Mouse (Mus musculus): ENCODE data around the gene Eif4e3.

Gene Eif4e3

DNA sequence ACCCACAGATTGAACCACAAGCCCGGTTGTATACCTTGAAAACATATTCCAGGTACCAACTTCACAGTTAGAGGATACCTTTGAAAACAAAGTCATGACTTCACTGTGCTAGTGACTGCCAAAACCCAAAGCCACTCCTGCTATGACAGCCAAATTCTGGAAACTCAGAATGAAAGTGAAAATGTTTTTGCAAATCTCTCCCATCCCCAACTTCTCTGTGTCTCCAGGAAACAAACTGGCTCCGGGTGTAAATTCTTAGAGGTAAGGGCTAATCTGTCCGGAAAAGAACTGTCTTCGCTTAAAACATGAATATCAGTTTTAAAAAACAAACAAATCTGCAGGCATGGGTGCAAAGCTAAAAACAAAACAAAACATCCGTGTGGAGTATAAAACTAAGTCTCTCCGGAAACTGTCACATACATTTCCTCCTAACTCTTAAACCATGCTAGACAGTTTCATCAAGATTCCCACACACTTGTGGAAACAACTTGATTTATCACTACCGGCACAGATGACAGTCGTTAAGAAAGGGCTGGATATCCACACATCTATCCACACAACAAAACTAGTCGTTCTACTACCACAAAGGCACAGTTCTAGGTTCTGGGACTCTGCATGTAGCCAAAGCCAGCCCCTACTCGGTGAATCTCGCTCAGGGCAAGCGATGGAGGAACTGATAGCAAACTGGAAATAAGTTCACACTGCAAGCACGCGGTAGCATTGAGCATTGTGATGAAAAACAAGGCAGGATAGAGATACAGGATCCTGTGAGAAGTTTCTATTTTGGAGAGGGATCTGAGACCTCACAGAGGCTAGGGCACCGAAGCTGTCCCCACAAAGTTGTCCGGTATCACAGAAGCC is 884 bp downstream of the Eif4e3 start:
- no peak for DNase-seq (ENCODE audit: low spot score)

GRCm38 (mm10) chr6:99663232-99663631 is 3.3 kb downstream of the Eif4e3 start:
- no peak for DNase-seq (ENCODE audit: low spot score)

DNA sequence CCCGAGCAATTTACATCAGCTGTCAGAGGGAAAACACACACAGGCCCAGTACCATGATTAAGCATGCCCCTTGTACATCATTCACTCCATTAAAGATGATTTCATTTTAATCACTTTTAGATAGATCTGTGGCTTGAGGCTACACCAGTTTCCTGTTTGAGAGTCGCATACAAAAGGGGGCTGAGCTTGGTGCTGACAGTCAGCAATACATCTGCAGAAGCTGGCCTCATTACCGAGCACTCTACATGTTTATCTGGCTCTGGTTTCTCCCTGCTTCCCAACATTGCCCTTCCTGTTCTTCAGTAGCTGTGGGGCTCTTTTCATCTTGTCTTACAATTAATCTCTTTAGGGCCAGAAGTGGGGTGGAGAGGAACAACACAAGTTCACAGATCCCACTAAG is 6.1 kb downstream of the Eif4e3 start:
- DNase-seq (ENCODE audit: low spot score) = no peak

GRCm38 (mm10) chr6:99658586-99658985 is 8.0 kb downstream of the Eif4e3 start:
- no peak for DNase-seq (ENCODE audit: low spot score)

GRCm38 (mm10) chr6:99656088-99656487 is 10.5 kb downstream of the Eif4e3 start:
- DNase-seq (ENCODE audit: low spot score) = no peak

DNA sequence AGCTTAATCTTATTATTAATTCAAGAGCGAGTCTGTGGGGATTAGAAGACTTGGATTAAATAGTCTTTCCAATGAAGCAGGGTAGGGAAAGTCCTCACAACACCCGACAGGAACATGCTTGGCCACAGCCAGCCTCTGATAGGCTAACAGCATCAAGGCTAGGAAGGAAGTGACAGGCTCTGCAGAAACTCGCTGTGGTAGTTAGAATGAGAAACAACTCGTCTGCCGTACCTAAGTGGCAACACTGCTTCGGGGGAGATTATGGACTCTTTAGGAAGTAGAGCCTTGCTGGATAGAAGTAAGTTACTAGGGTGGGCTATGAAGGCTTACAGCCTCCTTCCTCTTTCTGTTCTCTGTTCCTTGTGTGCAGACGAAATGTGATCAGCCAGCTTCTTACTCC is 11.1 kb downstream of the Eif4e3 start:
- DNase-seq (ENCODE audit: low spot score) = no peak

DNA sequence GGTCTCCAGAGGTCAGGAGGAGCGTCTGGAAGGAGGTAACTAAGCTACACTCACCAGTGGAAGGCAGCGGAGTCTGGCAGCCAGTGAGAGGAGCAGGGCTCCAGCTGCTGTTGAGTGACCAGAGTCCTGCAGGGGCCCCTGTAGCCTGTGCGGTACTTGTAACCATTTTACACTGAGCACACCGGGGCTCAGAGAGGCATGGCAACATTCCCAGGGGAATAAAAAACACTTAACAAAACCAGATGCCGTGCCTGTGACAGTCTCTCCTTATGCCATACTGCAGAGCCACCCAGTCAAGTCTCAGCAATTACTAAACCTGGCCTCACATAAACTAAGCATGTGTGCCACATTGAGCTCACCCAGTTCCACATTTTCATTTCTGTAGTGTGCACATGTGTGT is 12.2 kb downstream of the Eif4e3 start:
- no peak for DNase-seq (ENCODE audit: low spot score)

DNA sequence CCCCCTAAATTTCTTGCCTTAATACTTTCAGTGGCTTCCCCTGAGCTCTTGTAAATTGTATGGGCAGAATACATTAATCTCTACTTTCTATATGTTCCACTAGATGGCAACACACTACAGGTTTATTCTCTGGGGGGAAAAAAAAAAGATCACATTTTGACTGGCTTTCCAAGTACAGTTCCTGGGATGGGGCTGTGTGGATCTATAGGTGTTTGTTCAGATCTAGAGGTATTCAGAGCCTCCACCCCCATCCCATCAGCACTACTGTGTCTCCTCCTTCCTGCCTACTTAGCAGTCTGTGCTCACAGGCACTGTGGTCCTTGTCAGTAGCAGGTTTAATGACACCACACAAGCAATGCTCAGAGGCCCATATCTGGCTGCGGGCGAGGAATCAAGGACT is 14.2 kb downstream of the Eif4e3 start:
- no peak for DNase-seq (ENCODE audit: low spot score)

- no peak for DNase-seq (ENCODE audit: low spot score)
Measured at GRCm38 (mm10) chr6:99649307-99649706, 17.3 kb downstream of the Eif4e3 start.

DNA sequence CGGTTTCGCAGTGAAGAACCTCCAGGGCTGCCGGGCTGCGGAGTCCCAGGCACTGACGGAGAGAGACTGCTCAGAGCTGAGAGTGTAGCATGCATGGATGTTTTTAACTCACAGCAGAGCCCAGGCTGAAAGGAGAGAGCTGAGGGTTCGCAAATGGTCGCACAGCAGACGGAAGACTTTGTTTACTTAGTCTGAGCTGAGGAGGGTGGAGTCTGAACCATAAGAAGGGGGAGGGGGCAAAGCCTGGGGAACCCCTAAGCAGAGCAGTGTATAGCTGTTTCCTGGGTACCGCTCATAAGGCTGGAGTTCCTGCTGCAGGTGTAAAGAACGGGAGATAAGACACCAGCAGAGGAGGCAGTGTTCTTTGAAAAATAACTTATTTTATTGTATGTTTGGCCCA is 20.2 kb downstream of the Eif4e3 start:
- no peak for DNase-seq (ENCODE audit: low spot score)

- DNase-seq (ENCODE audit: low spot score) = no peak
Measured at GRCm38 (mm10) chr6:99644876-99645275, 21.7 kb downstream of the Eif4e3 start.

GRCm38 (mm10) chr6:99644386-99644785 is 22.2 kb downstream of the Eif4e3 start:
- DNase-seq (ENCODE audit: low spot score) = no peak

GRCm38 (mm10) chr6:99643439-99644199 is 23.0 kb downstream of the Eif4e3 start:
- DNase-seq (ENCODE audit: low spot score) = no peak

DNA sequence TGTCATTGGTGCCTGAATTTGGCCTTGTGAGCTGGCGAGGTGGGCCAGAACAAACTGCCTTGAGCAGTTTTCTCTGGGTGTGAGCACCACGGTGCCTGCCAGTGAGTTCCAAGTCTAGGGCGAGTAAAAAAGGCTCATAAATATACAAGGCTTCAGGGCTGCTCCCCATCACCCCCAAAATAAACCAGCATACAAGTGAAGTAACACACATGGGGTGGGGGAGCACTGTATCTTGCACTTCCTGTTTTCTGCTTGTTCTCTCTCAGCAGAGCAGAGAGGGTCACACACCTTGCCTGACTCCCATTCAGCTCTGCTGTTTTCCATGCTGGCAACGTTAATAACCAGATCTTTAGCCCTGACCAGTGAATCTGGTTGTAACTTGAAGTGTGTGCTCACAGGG is 29.1 kb downstream of the Eif4e3 start:
- no peak for DNase-seq (ENCODE audit: low spot score)

DNA sequence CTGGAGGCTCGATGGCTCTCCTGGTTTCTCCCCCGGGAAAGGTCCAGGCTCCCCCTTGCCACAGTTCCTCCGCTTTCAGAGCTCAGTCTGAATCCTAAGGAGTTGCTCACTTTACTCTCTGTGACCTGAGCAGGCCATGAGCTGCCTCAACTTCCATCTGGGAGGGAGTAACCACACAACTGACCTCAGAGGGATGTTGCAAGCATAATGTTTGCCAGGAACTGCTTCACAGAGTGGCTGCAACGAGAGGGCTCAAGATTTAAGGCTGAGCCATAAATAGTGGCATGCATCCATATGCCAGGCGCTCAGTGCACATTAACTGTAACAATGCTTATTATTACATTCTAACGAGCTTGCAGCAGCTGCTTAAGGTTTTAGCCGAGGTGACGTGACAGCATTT is 29.8 kb downstream of the Eif4e3 start:
- no peak for DNase-seq (ENCODE audit: low spot score)

- DNase-seq (ENCODE audit: low spot score) = no peak
Measured at GRCm38 (mm10) chr6:99636121-99636520, 30.4 kb downstream of the Eif4e3 start.

GRCm38 (mm10) chr6:99632121-99632980 is 34.2 kb downstream of the Eif4e3 start:
- no peak for DNase-seq (ENCODE audit: low spot score)

DNA sequence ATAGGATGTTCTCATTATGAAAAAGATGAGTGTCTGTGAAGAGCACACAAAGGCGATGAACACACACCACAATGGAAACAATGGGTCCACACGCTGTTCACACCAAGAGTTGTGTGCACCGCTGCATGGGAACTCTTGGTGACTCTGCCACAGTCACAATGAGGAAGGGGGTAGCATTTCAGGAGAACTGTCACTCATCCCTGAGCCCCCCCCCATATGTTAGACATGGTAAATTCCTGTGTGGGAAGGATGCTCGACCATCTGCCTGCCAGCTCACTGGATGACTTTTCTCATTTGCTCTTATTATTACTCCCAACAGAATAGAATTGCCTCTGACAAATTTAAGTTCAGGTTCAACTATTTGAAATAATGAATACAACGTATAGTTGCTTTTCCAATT is 34.9 kb downstream of the Eif4e3 start:
- peak; percentile 38 for DNase-seq (ENCODE audit: low spot score)

GRCm38 (mm10) chr6:99629726-99630458 is 36.7 kb downstream of the Eif4e3 start:
- no peak for DNase-seq (ENCODE audit: low spot score)

DNA sequence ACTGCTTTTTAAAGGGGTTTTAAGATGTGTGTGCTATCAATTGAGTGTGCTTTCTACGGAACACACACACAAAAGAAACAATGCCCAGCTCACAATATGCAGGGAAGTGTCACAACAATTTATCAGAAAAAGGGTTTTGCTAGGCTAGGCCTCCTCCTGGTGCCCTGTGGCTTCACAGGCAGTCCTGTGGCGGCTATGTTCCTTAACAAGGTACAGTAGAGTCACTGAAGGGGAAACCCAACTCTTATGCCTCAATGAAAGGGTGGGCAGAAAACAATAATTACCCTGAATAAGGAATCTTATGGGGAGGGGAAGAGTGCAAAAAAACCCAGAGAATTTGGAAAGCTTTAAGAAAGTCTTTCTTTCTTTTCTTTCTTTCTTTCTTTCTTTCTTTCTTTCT is 40.2 kb downstream of the Eif4e3 start:
- DNase-seq (ENCODE audit: low spot score) = no peak

DNA sequence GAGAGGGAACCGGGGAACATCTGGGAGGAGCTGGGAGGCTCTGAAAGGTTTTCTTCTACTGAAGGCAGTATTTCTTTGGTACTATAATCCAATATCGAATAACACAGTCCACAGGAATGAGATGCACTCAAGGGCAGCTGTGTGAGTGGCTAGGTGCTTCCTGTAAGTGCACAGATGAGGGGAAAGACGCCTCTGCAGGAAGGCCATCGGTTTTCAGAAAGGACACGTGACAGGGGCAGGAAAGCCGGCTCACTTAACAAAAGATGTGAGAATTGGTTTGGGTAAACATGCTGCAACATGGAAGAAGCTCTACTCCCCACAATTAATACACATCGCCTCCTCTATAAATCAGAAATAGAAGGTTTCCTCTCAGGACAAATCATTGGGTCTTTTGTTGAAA is 40.8 kb downstream of the Eif4e3 start:
- DNase-seq (ENCODE audit: low spot score) = no peak

- no peak for DNase-seq (ENCODE audit: low spot score)
Measured at GRCm38 (mm10) chr6:99625306-99625705, 41.3 kb downstream of the Eif4e3 start.

Data from layer of hippocampus, adult 11-12 months (tissue).